Mouse (Mus musculus) kidney, adult 2 months (tissue): ENCODE data around the gene Mas1. TPM values are rescaled to one million over a fixed set of nuclear protein-coding genes. Genes with fewer than 3 reads are reported as not detected.

Source experiments
- DNase-seq: peaks from one replicate; pipeline ENCODE4 v3.0.0; 2021
- H3K27ac ChIP-seq: fragments of 200-500 bp; 2 replicates; pipeline ENCODE4 v1.5.1; 2012; ENCODE audit warnings: low read depth, low read length, control low read depth, inconsistent platforms; ENCODE audit not compliant: insufficient read depth
- H3K27me3 ChIP-seq: fragments of 200-500 bp; replicated peaks from 2 replicates; pipeline ENCODE4 v1.6.1; 2012; ENCODE audit warnings: mild to moderate bottlenecking, moderate library complexity, low read length, inconsistent platforms; ENCODE audit not compliant: control insufficient read depth, insufficient read depth
- H3K36me3 ChIP-seq: fragments of 200-500 bp; 2 replicates; pipeline ENCODE4 v1.6.1; 2012; ENCODE audit warnings: mild to moderate bottlenecking, moderate library complexity, low read length, inconsistent platforms; ENCODE audit not compliant: control insufficient read depth, insufficient read depth
- H3K4me1 ChIP-seq: fragments of 200-500 bp; 2 replicates; pipeline ENCODE4 v1.6.1; 2011; ENCODE audit warnings: low read length; ENCODE audit not compliant: control insufficient read depth, insufficient read depth
- H3K4me3 ChIP-seq: fragments of 200-500 bp; 2 replicates; pipeline ENCODE4 v1.5.1; 2011; ENCODE audit warnings: mild to moderate bottlenecking, low read depth, low read length, control low read depth; ENCODE audit not compliant: insufficient read depth
- CTCF ChIP-seq: fragments of 200-500 bp; conservative IDR thresholded peaks from 2 replicates; pipeline ENCODE4 v1.5.1; 2011; ENCODE audit warnings: low read depth, mild to moderate bottlenecking, control low read depth, low read length, moderate library complexity, mixed read lengths; ENCODE audit not compliant: insufficient read depth, insufficient read length
- POLR2A ChIP-seq: fragments of 200-500 bp; IDR thresholded peaks from one replicate; pipeline ENCODE4 v1.6.1; 2011; ENCODE audit warnings: low read depth, low read length, control low read depth
- WGBS: fragments of 180-500 bp; shearing (Covaris S2); methylation state at CpG from one replicate; pipeline ENCODE4 v1.1.7; 2018; 5-methylcytosine and 5-hydroxymethylcytosine counted together
- polyA plus RNA-seq: library from polyadenylated mRNA; depleted of rRNA; stranded (reverse); fragments of >200 nt; gene quantifications from 2 replicates; pipeline ENCODE4 v1.2.3, GENCODE M21; 2012

Gene Mas1
- polyA plus RNA-seq, 1 experiment: 0.48 TPM

- WGBS: 80% methylated on average over 4 of the region's 4 CpGs
- H3K4me3 ChIP-seq: no peak overlapping the region
- no peaks in the 10 kb centered on the region for H3K36me3 ChIP-seq
- peaks cover 13% of the 10 kb centered on the region for H3K4me1 ChIP-seq
- TF ChIP-seq CTCF (no peak), POLR2A (no peak)
- no peaks in the 10 kb centered on the region for H3K27me3 ChIP-seq
- peak overlapping the region; percentile 65 for H3K27ac ChIP-seq
- peak; percentile 71 for DNase-seq
Measured at GRCm38 (mm10) chr17:12832657-12833056, 35.3 kb downstream of the Mas1 start.

DNA sequence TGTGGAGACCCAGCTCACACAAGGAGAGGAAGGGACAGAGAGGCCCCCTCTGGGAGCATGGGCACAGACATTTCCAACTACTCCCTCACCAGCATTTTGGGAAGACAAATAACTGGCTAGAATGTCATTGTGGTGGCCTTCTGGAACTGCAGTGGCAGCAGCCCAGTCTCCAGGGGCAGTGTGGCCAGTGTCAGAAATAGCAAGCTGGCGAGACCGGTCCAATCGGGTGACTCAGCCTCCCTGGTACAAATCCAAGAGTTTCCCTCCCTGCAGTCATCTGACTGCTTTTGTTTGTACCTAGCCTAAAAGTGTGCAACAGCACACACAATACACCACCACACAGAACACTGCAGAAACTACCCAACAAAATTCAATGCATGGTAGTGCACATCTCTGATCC is 35.7 kb downstream of the Mas1 start:
- H3K27me3 ChIP-seq: no peaks in the 10 kb centered on the region
- no peaks in the 10 kb centered on the region for H3K36me3 ChIP-seq
- TF ChIP-seq CTCF: no peak
- no peak for TF ChIP-seq POLR2A
- H3K4me1 ChIP-seq: peaks cover 13% of the 10 kb centered on the region
- H3K4me3 ChIP-seq: no peak overlapping the region
- 52% methylated on average over 3 of the region's 3 CpGs for WGBS
- H3K27ac ChIP-seq: peak overlapping the region; percentile 65
- peak; percentile 49 for DNase-seq

DNA sequence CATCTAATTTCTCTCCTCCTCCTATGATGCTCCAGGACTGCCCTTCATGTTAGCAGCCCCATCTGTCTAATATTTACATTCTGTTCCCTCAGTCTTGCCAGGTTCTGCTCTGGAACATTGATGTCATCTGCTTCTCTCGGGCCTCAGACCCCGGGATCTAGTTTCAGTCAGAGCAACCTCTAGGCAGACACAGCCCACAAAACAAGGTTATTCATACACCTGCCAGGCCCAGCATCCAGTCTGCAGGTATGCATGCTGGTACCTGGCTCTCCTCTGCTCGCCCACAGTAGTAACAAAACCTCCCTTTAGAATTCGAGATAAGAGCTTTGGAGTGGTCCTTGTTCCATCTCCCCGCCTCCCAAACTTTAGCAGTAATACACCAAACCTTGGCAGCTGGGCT is 37.6 kb downstream of the Mas1 start:
- Histone ChIP-seq H3K4me3 (no peak overlapping the region), H3K4me1 (peaks cover 9% of the 10 kb centered on the region; the same call in 1 of the 2 replicates), H3K27ac (no peak overlapping the region), H3K36me3 (no peaks in the 10 kb centered on the region), H3K27me3 (no peaks in the 10 kb centered on the region)
- 71% methylated on average over 5 of the region's 5 CpGs for whole genome bisulfite sequencing
- TF ChIP-seq CTCF (no peak), POLR2A (no peak)
- no peak for DNase-seq

DNA sequence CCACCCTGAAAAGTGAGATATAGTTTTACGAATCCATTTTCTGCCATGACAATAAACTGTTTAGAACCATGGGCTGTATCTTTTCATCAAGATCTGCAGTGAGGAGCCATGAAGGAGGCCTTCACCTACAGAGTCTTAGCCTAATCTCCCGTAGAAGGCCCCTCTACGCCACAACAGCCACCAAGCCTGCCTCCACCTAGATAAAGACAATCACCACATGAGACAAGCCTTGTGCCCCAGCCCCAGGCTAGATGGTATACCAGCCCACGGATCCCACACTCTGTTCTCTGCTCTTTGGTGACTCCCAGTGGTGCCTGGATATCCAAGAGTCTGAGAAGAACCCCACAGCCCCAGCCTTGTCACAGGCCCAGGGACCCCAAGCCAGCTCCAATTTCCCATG is 52.1 kb downstream of the Mas1 start:
- Histone ChIP-seq H3K27ac (no peak overlapping the region), H3K4me1 (no peaks in the 10 kb centered on the region), H3K36me3 (no peaks in the 10 kb centered on the region), H3K4me3 (no peak overlapping the region), H3K27me3 (no peaks in the 10 kb centered on the region)
- 95% methylated on average over 4 of the region's 4 CpGs for WGBS
- no peak for DNase-seq
- TF ChIP-seq POLR2A (no peak), CTCF (no peak)

- H3K4me3 ChIP-seq: no peak overlapping the region
- no peaks in the 10 kb centered on the region for H3K27me3 ChIP-seq
- peaks cover 5% of the 10 kb centered on the region; the same call in 1 of the 2 replicates for H3K4me1 ChIP-seq
- TF ChIP-seq CTCF: no peak
- TF ChIP-seq POLR2A: no peak
- H3K36me3 ChIP-seq: no peaks in the 10 kb centered on the region
- 71% methylated on average over 3 of the region's 3 CpGs for WGBS
- DNase-seq: peak; percentile 65
- H3K27ac ChIP-seq: no peak overlapping the region
Measured at GRCm38 (mm10) chr17:12814502-12814901, 53.4 kb downstream of the Mas1 start.

DNA sequence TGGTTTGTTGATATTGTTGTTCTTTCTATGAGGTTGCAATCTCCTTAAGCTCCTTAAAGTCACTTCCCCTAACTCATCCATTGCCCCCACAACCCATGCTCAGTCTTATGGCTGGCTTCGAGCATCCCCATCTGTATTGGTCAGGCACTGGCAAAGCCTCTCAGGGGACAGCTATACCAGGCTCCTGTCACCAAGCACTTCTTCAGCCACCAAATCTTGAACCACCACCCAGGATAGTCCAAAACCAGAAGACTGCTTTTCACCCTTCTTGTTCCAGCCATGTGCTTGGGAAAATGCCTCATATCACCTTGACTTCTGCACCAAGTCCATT is 57.0 kb downstream of the Mas1 start:
- Histone ChIP-seq H3K36me3 (no peaks in the 10 kb centered on the region), H3K27me3 (no peaks in the 10 kb centered on the region), H3K4me3 (no peak overlapping the region), H3K4me1 (peaks cover 5% of the 10 kb centered on the region; the same call in 1 of the 2 replicates), H3K27ac (no peak overlapping the region)
- no peak for TF ChIP-seq POLR2A
- TF ChIP-seq CTCF: no peak
- DNase-seq: no peak
- WGBS: 92% methylated on average over 1 of the region's 1 CpGs

GRCm38 (mm10) chr17:12810103-12810972 is 57.6 kb downstream of the Mas1 start:
- no peak overlapping the region for H3K4me3 ChIP-seq
- DNase-seq: peak; percentile 84
- peaks cover 5% of the 10 kb centered on the region; the same call in 1 of the 2 replicates for H3K4me1 ChIP-seq
- peak; percentile 92 for TF ChIP-seq CTCF
- TF ChIP-seq POLR2A: no peak
- 19% methylated on average over 14 of the region's 14 CpGs for WGBS
- H3K36me3 ChIP-seq: no peaks in the 10 kb centered on the region
- no peaks in the 10 kb centered on the region for H3K27me3 ChIP-seq
- H3K27ac ChIP-seq: peak overlapping the region; percentile 40; the same call in 1 of the 2 replicates
